Mouse (Mus musculus): ENCODE data around the gene Tmsb15b2. TPM values are rescaled to one million over a fixed set of nuclear protein-coding genes. Genes with fewer than 3 reads are reported as not detected.
"Not testable (repeated sequence)": the region's sequence is repeated elsewhere in the genome, so short reads cannot be mapped to it uniquely, and the experiment has no call there.

Gene Tmsb15b2
- polyA plus RNA-seq (2012; rRNA removed) = not detected in 2 replicates

- H3K27me3 ChIP-seq (ENCODE audit: control insufficient read depth, insufficient read depth, low read length); H3K27ac ChIP-seq (ENCODE audit: insufficient read depth, low read depth, low read length); H3K4me1 ChIP-seq (ENCODE audit: control insufficient read depth, insufficient read depth, insufficient read length, low read length): not testable (repeated sequence)
These were observed at the start of gene Tmsb15b2 for GRCm38 (mm10) chrX:136975397-136975796. Gene Tmsb15b2, minus strand, starts transcription at chrX:136975497.

GRCm38 (mm10) chrX:137019310-137019709, 44.0 kb upstream of the Tmsb15b2 start:
- TF ChIP-seq CTCF (IDR thresholded peaks at IDR 0.05; ENCODE audit: extremely low read depth, insufficient read length, insufficient replicate concordance, low read depth, low read length) = no peak
- no peak for TF ChIP-seq POLR2A (IDR thresholded peaks at IDR 0.05; ENCODE audit: low read depth, low read length)
- no peak overlapping the region for H3K27ac ChIP-seq (ENCODE audit: insufficient read depth, low read depth, low read length)
- H3K36me3 ChIP-seq (ENCODE audit: control insufficient read depth, insufficient read depth, low read length) = 0 out of 2 replicates have a peak, but pooled peaks cover 2% of the 10 kb centered on the region
- H3K4me1 ChIP-seq (ENCODE audit: control insufficient read depth, insufficient read depth, insufficient read length, low read length) = no peaks in the 10 kb centered on the region
- no peak overlapping the region for H3K4me3 ChIP-seq (ENCODE audit: low read depth, low read length)
- H3K27me3 ChIP-seq (ENCODE audit: control insufficient read depth, insufficient read depth, low read length) = no peaks in the 10 kb centered on the region
- WGBS = 10% methylated on average over 1 of the region's 1 CpGs

More at GRCm38 (mm10) chrX:136975397-136975796, at the start of gene Tmsb15b2:
- WGBS = 87% methylated on average over 6 of the region's 6 CpGs
- peak within 1 kb of the TSS; percentile 65 for H3K4me3 ChIP-seq (ENCODE audit: low read depth, low read length)
- H3K36me3 ChIP-seq (ENCODE audit: control insufficient read depth, insufficient read depth, low read length) = not testable (repeated sequence)

GRCm38 (mm10) chrX:137017668-137018067, 42.4 kb upstream of the Tmsb15b2 start:
- no peak overlapping the region for H3K4me3 ChIP-seq (ENCODE audit: low read depth, low read length)
- TF ChIP-seq CTCF (IDR thresholded peaks at IDR 0.05; ENCODE audit: extremely low read depth, insufficient read length, insufficient replicate concordance, low read depth, low read length) (no peak), POLR2A (IDR thresholded peaks at IDR 0.05; ENCODE audit: low read depth, low read length) (no peak)
- H3K27me3 ChIP-seq (ENCODE audit: control insufficient read depth, insufficient read depth, low read length) = no peaks in the 10 kb centered on the region
- 0 out of 2 replicates have a peak, but pooled peaks cover 2% of the 10 kb centered on the region for H3K36me3 ChIP-seq (ENCODE audit: control insufficient read depth, insufficient read depth, low read length)
- WGBS = 71% methylated on average over 1 of the region's 1 CpGs
- no peaks in the 10 kb centered on the region for H3K4me1 ChIP-seq (ENCODE audit: control insufficient read depth, insufficient read depth, insufficient read length, low read length)
- no peak overlapping the region for H3K27ac ChIP-seq (ENCODE audit: insufficient read depth, low read depth, low read length)

DNA sequence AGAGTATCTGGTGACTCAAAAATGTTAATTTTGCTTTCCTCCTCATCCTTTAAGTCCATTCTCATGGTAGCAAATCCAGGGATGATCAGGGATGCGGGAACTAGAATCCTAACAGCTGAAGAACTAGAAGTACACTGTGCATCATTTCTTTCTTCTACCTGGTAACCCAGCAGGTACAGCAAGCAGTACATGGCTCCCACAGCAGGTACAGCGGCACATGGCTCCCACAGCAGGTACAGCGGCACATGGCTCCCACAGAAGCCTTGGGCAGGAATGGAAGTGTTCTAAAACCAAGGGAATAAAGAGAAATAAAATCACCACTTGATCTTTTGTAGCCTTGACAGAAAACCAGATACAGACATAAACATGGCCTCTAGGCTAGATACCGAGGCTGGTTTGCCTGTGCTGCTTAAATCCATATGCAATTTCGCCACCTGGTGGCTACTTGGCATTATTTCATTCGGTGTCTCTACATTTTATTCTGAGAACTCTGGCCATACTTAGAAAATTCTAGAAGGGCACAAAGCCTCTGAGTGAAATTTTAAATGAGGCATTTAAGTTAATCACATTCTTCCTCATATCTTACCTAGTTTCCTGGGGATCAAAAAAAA, 39.9 kb upstream of the Tmsb15b2 start:
- 52% methylated on average over 6 of the region's 6 CpGs for WGBS
- no peaks in the 10 kb centered on the region for H3K4me1 ChIP-seq (ENCODE audit: control insufficient read depth, insufficient read depth, insufficient read length, low read length)
- TF ChIP-seq CTCF (IDR thresholded peaks at IDR 0.05; ENCODE audit: extremely low read depth, insufficient read length, insufficient replicate concordance, low read depth, low read length) = peak; percentile 7; the same call in 1 of the 2 replicates
- TF ChIP-seq POLR2A (IDR thresholded peaks at IDR 0.05; ENCODE audit: low read depth, low read length) = no peak
- H3K27me3 ChIP-seq (ENCODE audit: control insufficient read depth, insufficient read depth, low read length) = no peaks in the 10 kb centered on the region
- H3K4me3 ChIP-seq (ENCODE audit: low read depth, low read length) = no peak overlapping the region
- 0 out of 2 replicates have a peak, but pooled peaks cover 2% of the 10 kb centered on the region for H3K36me3 ChIP-seq (ENCODE audit: control insufficient read depth, insufficient read depth, low read length)
- H3K27ac ChIP-seq (ENCODE audit: insufficient read depth, low read depth, low read length) = no peak overlapping the region

DNA sequence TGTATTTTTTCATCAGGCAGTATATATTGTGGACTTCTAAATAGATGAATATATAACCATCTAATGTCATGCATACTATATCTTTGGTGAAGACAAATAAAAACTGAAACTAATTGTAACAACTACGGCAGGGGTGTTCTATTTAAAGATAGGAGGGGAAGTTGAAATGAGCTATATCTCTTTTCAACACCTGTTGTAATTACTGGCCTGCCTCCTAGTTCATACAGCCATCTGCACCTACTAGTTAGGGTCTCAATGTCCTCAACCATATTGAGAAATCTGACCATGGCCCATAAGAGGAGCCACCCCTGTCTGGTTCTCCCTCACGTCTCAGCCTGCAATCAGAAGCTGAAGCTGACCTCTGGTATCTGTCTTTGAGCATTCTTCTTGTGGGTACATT, 21.0 kb upstream of the Tmsb15b2 start:
- H3K36me3 ChIP-seq (ENCODE audit: control insufficient read depth, insufficient read depth, low read length) = no peaks in the 10 kb centered on the region
- no peak overlapping the region for H3K4me3 ChIP-seq (ENCODE audit: low read depth, low read length)
- TF ChIP-seq POLR2A (IDR thresholded peaks at IDR 0.05; ENCODE audit: low read depth, low read length) = no peak
- no peak for TF ChIP-seq CTCF (IDR thresholded peaks at IDR 0.05; ENCODE audit: extremely low read depth, insufficient read length, insufficient replicate concordance, low read depth, low read length)
- WGBS = 73% methylated on average over 2 of the region's 2 CpGs
- H3K27me3 ChIP-seq (ENCODE audit: control insufficient read depth, insufficient read depth, low read length) = no peaks in the 10 kb centered on the region; the same call in 1 of the 2 replicates
- no peak overlapping the region for H3K27ac ChIP-seq (ENCODE audit: insufficient read depth, low read depth, low read length)
- H3K4me1 ChIP-seq (ENCODE audit: control insufficient read depth, insufficient read depth, insufficient read length, low read length) = no peaks in the 10 kb centered on the region; the same call in 1 of the 2 replicates

DNA sequence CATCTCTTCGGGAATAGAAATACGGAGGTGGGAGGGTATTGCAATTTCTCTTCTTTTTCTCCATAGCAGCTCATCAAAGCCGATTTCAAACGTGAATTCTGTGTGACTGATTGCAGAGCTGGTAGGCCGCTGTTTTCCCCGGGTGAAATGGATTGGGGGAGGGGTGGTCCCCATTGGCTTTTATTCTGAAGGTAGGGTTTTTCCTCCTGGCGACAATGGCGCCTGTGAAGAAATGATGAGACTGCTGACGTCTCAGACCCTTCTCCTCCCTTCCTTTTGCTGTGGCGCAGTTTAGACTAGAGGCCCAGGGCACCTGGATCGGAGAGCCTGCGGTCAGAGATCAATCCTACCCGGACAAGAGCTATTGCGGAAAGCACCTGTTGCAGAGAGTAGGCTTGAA, 18.3 kb upstream of the Tmsb15b2 start:
- Histone ChIP-seq H3K27me3 (ENCODE audit: control insufficient read depth, insufficient read depth, low read length) (no peaks in the 10 kb centered on the region; the same call in 1 of the 2 replicates), H3K27ac (ENCODE audit: insufficient read depth, low read depth, low read length) (no peak overlapping the region), H3K4me3 (ENCODE audit: low read depth, low read length) (peak overlapping the region; percentile 8; the same call in 1 of the 2 replicates), H3K36me3 (ENCODE audit: control insufficient read depth, insufficient read depth, low read length) (no peaks in the 10 kb centered on the region), H3K4me1 (ENCODE audit: control insufficient read depth, insufficient read depth, insufficient read length, low read length) (no peaks in the 10 kb centered on the region; the same call in 1 of the 2 replicates)
- no peak for TF ChIP-seq CTCF (IDR thresholded peaks at IDR 0.05; ENCODE audit: extremely low read depth, insufficient read length, insufficient replicate concordance, low read depth, low read length)
- no peak for TF ChIP-seq POLR2A (IDR thresholded peaks at IDR 0.05; ENCODE audit: low read depth, low read length)
- 52% methylated on average over 14 of the region's 14 CpGs for WGBS

GRCm38 (mm10) chrX:136992978-136993547, 17.8 kb upstream of the Tmsb15b2 start, which contains the start of gene Zcchc18:
Gene Zcchc18, plus strand, starts transcription at chrX:136993155.
- WGBS = 17% methylated on average over 26 of the region's 26 CpGs
- TF ChIP-seq CTCF (IDR thresholded peaks at IDR 0.05; ENCODE audit: extremely low read depth, insufficient read length, insufficient replicate concordance, low read depth, low read length) = no peak
- no peak for TF ChIP-seq POLR2A (IDR thresholded peaks at IDR 0.05; ENCODE audit: low read depth, low read length)
- peak within 1 kb of the TSS; percentile 72 for H3K4me3 ChIP-seq (ENCODE audit: low read depth, low read length)
- no peaks in the 10 kb centered on the region; the same call in 1 of the 2 replicates for H3K27me3 ChIP-seq (ENCODE audit: control insufficient read depth, insufficient read depth, low read length)
- peak within 1 kb of the TSS; percentile 43; the same call in 1 of the 2 replicates for H3K27ac ChIP-seq (ENCODE audit: insufficient read depth, low read depth, low read length)
- no peaks in the 10 kb centered on the region; the same call in 1 of the 2 replicates for H3K4me1 ChIP-seq (ENCODE audit: control insufficient read depth, insufficient read depth, insufficient read length, low read length)
- no peaks in the 10 kb centered on the region for H3K36me3 ChIP-seq (ENCODE audit: control insufficient read depth, insufficient read depth, low read length)
